Mouse (Mus musculus): ENCODE data around the gene Tgfa. TPM values are rescaled to one million over a fixed set of nuclear protein-coding genes. Genes with fewer than 3 reads are reported as not detected.

Gene Tgfa
- polyA plus RNA-seq, 1 experiment from 2014 or later = 3.6 TPM

GRCm38 (mm10) chr6:86166426-86166825 is 28.6 kb upstream of the Tgfa start:
- ATAC-seq (ENCODE audit: insufficient number of reproducible peaks, insufficient read depth, low FRiP score, low TSS enrichment, low read depth) = no peak
- Histone ChIP-seq H3K27ac (no peak overlapping the region), H3K9ac (no peak overlapping the region), H3K9me3 (no peaks in the 10 kb centered on the region), H3K4me1 (peaks cover 13% of the 10 kb centered on the region), H3K4me2 (no peak overlapping the region), H3K27me3 (no peaks in the 10 kb centered on the region), H3K36me3 (no peaks in the 10 kb centered on the region), H3K4me3 (no peak overlapping the region)
- WGBS = 78% methylated on average over 9 of the region's 9 CpGs

GRCm38 (mm10) chr6:86167851-86168250 is 27.2 kb upstream of the Tgfa start:
- WGBS = 40% methylated on average over 5 of the region's 5 CpGs
- H3K4me3 ChIP-seq = no peak overlapping the region

GRCm38 (mm10) chr6:86169166-86169565 is 25.9 kb upstream of the Tgfa start:
- WGBS = 45% methylated on average over 4 of the region's 4 CpGs
- H3K36me3 ChIP-seq = no peaks in the 10 kb centered on the region

More at GRCm38 (mm10) chr6:86167851-86168250, 27.2 kb upstream of the Tgfa start:
- Histone ChIP-seq H3K9me3 (no peaks in the 10 kb centered on the region), H3K9ac (no peak overlapping the region), H3K4me1 (peaks cover 13% of the 10 kb centered on the region), H3K27ac (no peak overlapping the region), H3K4me2 (no peak overlapping the region), H3K36me3 (no peaks in the 10 kb centered on the region), H3K27me3 (no peaks in the 10 kb centered on the region)
- ATAC-seq (ENCODE audit: insufficient number of reproducible peaks, insufficient read depth, low FRiP score, low TSS enrichment, low read depth) = no peak

GRCm38 (mm10) chr6:86176236-86176635 is 18.8 kb upstream of the Tgfa start:
- no peak overlapping the region for H3K4me3 ChIP-seq
- no peaks in the 10 kb centered on the region for H3K36me3 ChIP-seq
- ATAC-seq (ENCODE audit: insufficient number of reproducible peaks, insufficient read depth, low FRiP score, low TSS enrichment, low read depth) = no peak
- H3K9ac ChIP-seq = no peak overlapping the region
- H3K9me3 ChIP-seq = no peaks in the 10 kb centered on the region
- no peak overlapping the region for H3K27ac ChIP-seq
- no peaks in the 10 kb centered on the region for H3K27me3 ChIP-seq
- H3K4me2 ChIP-seq = no peak overlapping the region
- peaks cover 14% of the 10 kb centered on the region for H3K4me1 ChIP-seq
- 67% methylated on average over 5 of the region's 5 CpGs for WGBS

More at GRCm38 (mm10) chr6:86169166-86169565, 25.9 kb upstream of the Tgfa start:
- Histone ChIP-seq H3K4me1 (peaks cover 13% of the 10 kb centered on the region), H3K4me2 (no peak overlapping the region), H3K9me3 (no peaks in the 10 kb centered on the region), H3K4me3 (no peak overlapping the region), H3K27ac (no peak overlapping the region), H3K27me3 (no peaks in the 10 kb centered on the region), H3K9ac (no peak overlapping the region)
- no peak for ATAC-seq (ENCODE audit: insufficient number of reproducible peaks, insufficient read depth, low FRiP score, low TSS enrichment, low read depth)

- peak overlapping the region; percentile 5; the same call in 1 of the 2 replicates for H3K27ac ChIP-seq
- H3K4me2 ChIP-seq = no peak overlapping the region
- H3K4me1 ChIP-seq = peaks cover 17% of the 10 kb centered on the region
- H3K27me3 ChIP-seq = no peaks in the 10 kb centered on the region
- no peak overlapping the region for H3K9ac ChIP-seq
- no peaks in the 10 kb centered on the region for H3K9me3 ChIP-seq
- no peaks in the 10 kb centered on the region for H3K36me3 ChIP-seq
- no peak for ATAC-seq (ENCODE audit: insufficient number of reproducible peaks, insufficient read depth, low FRiP score, low TSS enrichment, low read depth)
- H3K4me3 ChIP-seq = no peak overlapping the region
- 65% methylated on average over 6 of the region's 6 CpGs for WGBS
These were observed 18.3 kb upstream of the Tgfa start for GRCm38 (mm10) chr6:86176721-86177120.

- Histone ChIP-seq H3K4me3 (no peak overlapping the region), H3K27ac (no peak overlapping the region), H3K27me3 (no peaks in the 10 kb centered on the region), H3K9ac (no peak overlapping the region), H3K4me1 (peaks cover 24% of the 10 kb centered on the region), H3K36me3 (no peaks in the 10 kb centered on the region), H3K4me2 (no peak overlapping the region), H3K9me3 (no peaks in the 10 kb centered on the region)
- no peak for ATAC-seq (ENCODE audit: insufficient number of reproducible peaks, insufficient read depth, low FRiP score, low TSS enrichment, low read depth)
- 92% methylated on average over 9 of the region's 9 CpGs for WGBS
These were observed 17.6 kb upstream of the Tgfa start for GRCm38 (mm10) chr6:86177331-86177982.

GRCm38 (mm10) chr6:86180617-86181016 is 14.4 kb upstream of the Tgfa start:
- no peak for ATAC-seq (ENCODE audit: insufficient number of reproducible peaks, insufficient read depth, low FRiP score, low TSS enrichment, low read depth)
- Histone ChIP-seq H3K9me3 (no peaks in the 10 kb centered on the region), H3K36me3 (no peaks in the 10 kb centered on the region), H3K9ac (no peak overlapping the region), H3K4me2 (no peak overlapping the region), H3K27ac (no peak overlapping the region), H3K4me1 (peaks cover 25% of the 10 kb centered on the region), H3K27me3 (peaks cover 3% of the 10 kb centered on the region; the same call in 1 of the 2 replicates), H3K4me3 (no peak overlapping the region)
- 31% methylated on average over 2 of the region's 2 CpGs for WGBS

- no peaks in the 10 kb centered on the region for H3K9me3 ChIP-seq
- WGBS = 65% methylated on average over 9 of the region's 9 CpGs
These were observed 13.0 kb upstream of the Tgfa start for GRCm38 (mm10) chr6:86182016-86182415.

GRCm38 (mm10) chr6:86182626-86183025 is 12.4 kb upstream of the Tgfa start:
- ATAC-seq (ENCODE audit: insufficient number of reproducible peaks, insufficient read depth, low FRiP score, low TSS enrichment, low read depth) = no peak
- no peak overlapping the region for H3K4me3 ChIP-seq
- WGBS = 80% methylated on average over 5 of the region's 5 CpGs
- H3K27me3 ChIP-seq = peaks cover 8% of the 10 kb centered on the region; the same call in 1 of the 2 replicates
- no peak overlapping the region for H3K27ac ChIP-seq
- no peak overlapping the region for H3K4me2 ChIP-seq
- H3K36me3 ChIP-seq = no peaks in the 10 kb centered on the region
- H3K9ac ChIP-seq = no peak overlapping the region
- peaks cover 4% of the 10 kb centered on the region; the same call in 1 of the 2 replicates for H3K9me3 ChIP-seq
- peaks cover 18% of the 10 kb centered on the region for H3K4me1 ChIP-seq

More at GRCm38 (mm10) chr6:86182016-86182415, 13.0 kb upstream of the Tgfa start:
- Histone ChIP-seq H3K4me1 (peaks cover 19% of the 10 kb centered on the region), H3K36me3 (no peaks in the 10 kb centered on the region), H3K4me2 (no peak overlapping the region), H3K9ac (no peak overlapping the region), H3K27me3 (peaks cover 8% of the 10 kb centered on the region; the same call in 1 of the 2 replicates), H3K4me3 (no peak overlapping the region), H3K27ac (no peak overlapping the region)
- no peak for ATAC-seq (ENCODE audit: insufficient number of reproducible peaks, insufficient read depth, low FRiP score, low TSS enrichment, low read depth)

GRCm38 (mm10) chr6:86186106-86186955 is 8.7 kb upstream of the Tgfa start:
- Histone ChIP-seq H3K4me1 (peaks cover 11% of the 10 kb centered on the region; the same call in 1 of the 2 replicates), H3K9ac (no peak overlapping the region), H3K27me3 (peaks cover 11% of the 10 kb centered on the region), H3K9me3 (peaks cover 4% of the 10 kb centered on the region; the same call in 1 of the 2 replicates), H3K4me2 (no peak overlapping the region), H3K36me3 (no peaks in the 10 kb centered on the region), H3K4me3 (no peak overlapping the region), H3K27ac (no peak overlapping the region)
- 30% methylated on average over 14 of the region's 14 CpGs for WGBS
- ATAC-seq (ENCODE audit: insufficient number of reproducible peaks, insufficient read depth, low FRiP score, low TSS enrichment, low read depth) = no peak

GRCm38 (mm10) chr6:86188741-86189480 is 6.1 kb upstream of the Tgfa start:
- 83% methylated on average over 11 of the region's 11 CpGs for WGBS
- Histone ChIP-seq H3K27ac (no peak overlapping the region), H3K4me1 (no peaks in the 10 kb centered on the region), H3K36me3 (no peaks in the 10 kb centered on the region), H3K4me2 (no peak overlapping the region), H3K4me3 (no peak overlapping the region), H3K9me3 (peaks cover 4% of the 10 kb centered on the region; the same call in 1 of the 2 replicates), H3K9ac (no peak overlapping the region), H3K27me3 (peaks cover 20% of the 10 kb centered on the region)
- ATAC-seq (ENCODE audit: insufficient number of reproducible peaks, insufficient read depth, low FRiP score, low TSS enrichment, low read depth) = no peak
